Mouse (Mus musculus) forebrain, embryonic 11.5 days (tissue): ENCODE results near the gene Cerk. TPM values are rescaled to one million over a fixed set of nuclear protein-coding genes. Genes with fewer than 3 reads are reported as not detected.
"Not testable (repeated sequence)": the region's sequence is repeated elsewhere in the genome, so short reads cannot be mapped to it uniquely, and the experiment has no call there.

ENCODE experiments used
- ATAC-seq: fragments of 200-750 bp; cut with Nextera tagmentation; replicated peaks from 2 replicates; pipeline ENCODE4 v1.8.0; 2017; ENCODE audit warnings: moderate TSS enrichment; ENCODE audit not compliant: low FRiP score
- DNase-seq: peaks from one replicate; pipeline ENCODE4 v3.0.0-alpha.2; 2017; ENCODE audit warnings: low spot score
- H3K27ac ChIP-seq: fragments of 300-500 bp; sonication (generic); 2 replicates; pipeline ENCODE4 v1.5.1; 2014; ENCODE audit warnings: low read depth, low read length
- H3K27me3 ChIP-seq: fragments of 300-500 bp; sonication (generic); 2 replicates; pipeline ENCODE4 v1.6.1; 2014; ENCODE audit warnings: mild to moderate bottlenecking, low read length, mixed read lengths; ENCODE audit not compliant: control insufficient read depth, insufficient read depth
- H3K36me3 ChIP-seq: fragments of 300-500 bp; sonication (generic); 2 replicates; pipeline ENCODE4 v1.6.1; 2014; ENCODE audit warnings: mild to moderate bottlenecking, low read length, moderate library complexity, mixed read lengths; ENCODE audit not compliant: control insufficient read depth, insufficient read depth
- H3K4me1 ChIP-seq: fragments of 300-500 bp; sonication (generic); replicated peaks from 2 replicates; pipeline ENCODE4 v1.6.1; 2014; ENCODE audit warnings: low read length, mixed read lengths; ENCODE audit not compliant: control insufficient read depth, insufficient read depth
- H3K4me2 ChIP-seq: fragments of 300-500 bp; sonication (generic); 2 replicates; pipeline ENCODE4 v1.6.1; 2014; ENCODE audit warnings: low read depth, mild to moderate bottlenecking, low read length, moderate library complexity, mixed read lengths; ENCODE audit not compliant: severe bottlenecking
- H3K4me3 ChIP-seq: fragments of 300-500 bp; sonication (generic); 2 replicates; pipeline ENCODE4 v1.5.1; 2014; ENCODE audit warnings: low read depth, low read length
- H3K9ac ChIP-seq: fragments of 300-500 bp; sonication (generic); 2 replicates; pipeline ENCODE4 v1.6.1; 2014; ENCODE audit warnings: low read length
- H3K9me3 ChIP-seq: fragments of 300-500 bp; sonication (generic); 2 replicates; pipeline ENCODE4 v1.6.1; 2016; ENCODE audit warnings: low read length, mixed read lengths; ENCODE audit not compliant: control insufficient read depth
- WGBS: fragments of 180-500 bp; shearing (Covaris S2); extraction: QIAGEN DNeasy Blood & Tissue Kit; methylation state at CpG from one replicate; pipeline ENCODE4 v1.1.7; 2014; 5-methylcytosine and 5-hydroxymethylcytosine counted together
- polyA plus RNA-seq: library from polyadenylated mRNA; unstranded; fragments of >200 nt; fragmentation: Nextera tagmentation; extraction: Ambion mirVana; gene quantifications from 2 replicates; pipeline ENCODE4 v1.2.1, GENCODE M21; 2014

Cerk gene
- polyA plus RNA-seq, 1 experiment from 2014 or later = 17.4 TPM

DNA sequence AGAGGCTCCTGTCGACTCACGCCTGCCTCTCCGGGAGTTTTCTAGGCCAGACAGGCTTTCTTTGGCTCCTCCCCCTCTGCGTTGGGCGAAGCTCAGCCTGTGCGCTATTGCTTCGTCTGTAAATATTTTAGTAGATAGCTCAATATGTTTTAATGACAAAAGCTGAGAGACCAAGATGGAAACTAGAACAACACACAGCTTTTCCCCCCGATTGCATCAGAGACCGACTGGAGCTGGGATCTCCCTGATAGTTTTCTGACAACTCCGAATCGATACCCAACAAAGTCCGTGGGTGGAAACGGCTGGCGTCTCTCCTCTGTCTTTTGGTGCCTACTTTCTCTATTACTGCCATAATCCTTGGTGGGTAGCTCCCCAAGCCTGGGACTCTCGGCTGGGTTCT lies 83.6 kb downstream of the Cerk start:
- Histone ChIP-seq H3K4me1 (0 out of 2 replicates have a peak, but pooled peaks cover 2% of the 10 kb centered on the region), H3K4me2 (no peak overlapping the region), H3K27me3 (no peaks in the 10 kb centered on the region), H3K9me3 (no peaks in the 10 kb centered on the region), H3K36me3 (no peaks in the 10 kb centered on the region; the same call in 1 of the 2 replicates), H3K27ac (no peak overlapping the region), H3K9ac (no peak overlapping the region), H3K4me3 (no peak overlapping the region)
- DNase-seq = no peak
- 94% methylated on average over 15 of the region's 15 CpGs for WGBS
- ATAC-seq = no peak

- H3K27ac ChIP-seq = no peak overlapping the region
- no peak for DNase-seq
- H3K4me2 ChIP-seq = no peak overlapping the region
- 87% methylated on average over 9 of the region's 9 CpGs for WGBS
- no peak for ATAC-seq
- no peaks in the 10 kb centered on the region for H3K9me3 ChIP-seq
- no peak overlapping the region for H3K9ac ChIP-seq
- no peaks in the 10 kb centered on the region; the same call in 1 of the 2 replicates for H3K36me3 ChIP-seq
- no peak overlapping the region for H3K4me3 ChIP-seq
- H3K27me3 ChIP-seq = no peaks in the 10 kb centered on the region
- 0 out of 2 replicates have a peak, but pooled peaks cover 1% of the 10 kb centered on the region for H3K4me1 ChIP-seq
These were observed 84.4 kb downstream of the Cerk start for GRCm38 (mm10) chr15:86101585-86101984.

- no peak overlapping the region for H3K4me2 ChIP-seq
- no peak overlapping the region for H3K9ac ChIP-seq
- no peak overlapping the region for H3K4me3 ChIP-seq
- DNase-seq (no peak), ATAC-seq (no peak)
- 30% methylated on average over 2 of the region's 2 CpGs for WGBS
- H3K27ac ChIP-seq = no peak overlapping the region
- H3K27me3 ChIP-seq = no peaks in the 10 kb centered on the region
- H3K9me3 ChIP-seq = no peaks in the 10 kb centered on the region
- H3K36me3 ChIP-seq = no peaks in the 10 kb centered on the region; the same call in 1 of the 2 replicates
- H3K4me1 ChIP-seq = no peaks in the 10 kb centered on the region
These were observed 88.1 kb downstream of the Cerk start for GRCm38 (mm10) chr15:86097871-86098270.

- not testable (repeated sequence) for H3K4me2 ChIP-seq, H3K4me3 ChIP-seq, H3K27ac ChIP-seq, H3K36me3 ChIP-seq, H3K27me3 ChIP-seq, H3K4me1 ChIP-seq, ATAC-seq, H3K9ac ChIP-seq, H3K9me3 ChIP-seq, DNase-seq
- WGBS = 93% methylated on average over 5 of the region's 5 CpGs
These were observed 89.3 kb downstream of the Cerk start for GRCm38 (mm10) chr15:86096604-86097020.

DNA sequence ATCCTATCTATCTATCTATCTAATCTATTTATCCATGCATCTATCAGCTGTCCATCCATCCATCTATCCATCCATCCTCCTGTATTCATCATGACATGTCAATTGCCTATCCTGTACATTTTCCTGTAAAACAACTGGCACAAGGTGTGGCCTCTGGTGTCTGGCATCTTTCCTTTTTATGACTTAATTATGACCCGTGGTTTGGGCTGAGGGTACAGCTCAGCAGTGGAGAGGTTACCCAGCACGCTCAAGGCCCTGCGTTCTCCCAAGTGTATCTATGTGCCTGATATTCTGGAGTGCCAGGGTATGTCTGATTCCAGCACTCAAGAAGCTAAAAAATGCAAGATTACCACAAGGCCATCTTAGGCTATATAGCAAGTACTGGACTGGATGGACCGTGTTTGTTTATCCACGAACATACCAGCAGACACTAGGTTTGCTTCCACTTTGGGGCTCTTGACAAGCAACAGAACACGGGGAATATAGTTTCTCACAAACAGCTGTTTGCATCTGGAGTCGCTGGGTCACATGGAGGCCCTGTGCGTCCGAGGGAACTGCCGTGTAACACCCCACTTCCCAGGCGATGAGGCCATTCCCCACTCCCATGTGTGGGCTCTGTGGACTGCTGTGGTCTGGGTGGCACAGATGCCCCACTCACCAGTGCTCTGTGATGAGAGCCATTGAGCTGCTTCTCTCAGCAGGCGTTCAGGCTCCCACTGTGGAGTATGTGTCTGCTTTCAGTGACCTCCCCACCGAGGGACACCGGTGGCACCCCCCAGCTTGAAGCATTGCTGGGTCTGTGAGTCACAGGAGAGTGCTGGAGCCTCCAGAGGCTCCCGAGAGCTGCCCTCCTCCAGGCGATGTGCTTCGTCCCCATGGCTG lies 90.0 kb downstream of the Cerk start:
- ATAC-seq = no peak
- no peak overlapping the region for H3K4me3 ChIP-seq
- no peak overlapping the region for H3K4me2 ChIP-seq
- no peaks in the 10 kb centered on the region for H3K27me3 ChIP-seq
- 94% methylated on average over 17 of the region's 17 CpGs for WGBS
- no peaks in the 10 kb centered on the region; the same call in 1 of the 2 replicates for H3K36me3 ChIP-seq
- no peaks in the 10 kb centered on the region for H3K9me3 ChIP-seq
- H3K27ac ChIP-seq = no peak overlapping the region
- H3K4me1 ChIP-seq = no peaks in the 10 kb centered on the region
- DNase-seq = no peak
- no peak overlapping the region for H3K9ac ChIP-seq

DNA sequence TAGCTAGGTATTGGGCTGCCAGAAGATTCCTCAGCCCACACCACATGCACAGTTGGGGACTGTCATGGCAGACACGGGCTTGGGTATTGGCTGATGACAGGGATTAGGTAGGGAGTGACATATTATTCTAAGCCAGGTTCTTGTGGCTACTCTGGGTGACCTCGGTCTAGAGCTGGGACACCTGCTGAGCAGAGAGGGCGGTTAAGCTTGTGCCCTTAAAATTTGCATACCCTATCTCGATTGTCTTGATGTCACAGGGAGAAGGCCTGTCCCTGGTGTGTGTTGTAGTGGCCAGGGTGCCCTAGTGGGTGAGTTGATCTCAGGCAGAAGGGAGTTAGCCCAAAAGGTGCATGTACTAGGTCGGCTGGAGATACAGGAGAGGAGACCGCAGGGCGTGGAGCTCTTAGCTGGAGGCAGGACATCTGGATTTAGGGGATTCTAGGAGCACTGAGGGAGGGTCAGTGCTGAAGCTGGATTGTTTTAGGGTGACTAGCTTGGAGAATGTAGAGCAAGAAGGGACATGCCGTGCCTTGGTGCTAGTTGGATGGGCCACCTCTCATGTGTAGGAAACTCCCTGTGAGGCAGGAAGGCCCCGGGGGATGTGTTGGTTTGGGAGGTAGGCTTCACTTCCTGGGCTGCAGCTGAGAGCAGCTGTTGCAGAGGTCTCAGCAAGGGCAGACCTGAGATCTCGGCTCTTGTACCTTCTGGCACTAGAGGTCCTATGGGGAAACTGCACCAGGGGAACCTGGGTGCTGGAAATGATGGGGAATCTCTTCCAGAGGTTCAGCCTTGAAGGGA lies 91.4 kb downstream of the Cerk start:
- WGBS = 82% methylated on average over 10 of the region's 10 CpGs
- DNase-seq (no peak), ATAC-seq (no peak)
- Histone ChIP-seq H3K4me3 (no peak overlapping the region), H3K36me3 (no peaks in the 10 kb centered on the region; the same call in 1 of the 2 replicates), H3K27ac (no peak overlapping the region), H3K9ac (no peak overlapping the region), H3K4me1 (no peaks in the 10 kb centered on the region), H3K9me3 (no peaks in the 10 kb centered on the region), H3K27me3 (no peaks in the 10 kb centered on the region), H3K4me2 (no peak overlapping the region)

GRCm38 (mm10) chr15:86093236-86093635 lies 92.7 kb downstream of the Cerk start:
- H3K27ac ChIP-seq = no peak overlapping the region
- no peaks in the 10 kb centered on the region for H3K9me3 ChIP-seq
- no peaks in the 10 kb centered on the region for H3K27me3 ChIP-seq
- no peak overlapping the region for H3K4me3 ChIP-seq
- WGBS = 94% methylated on average over 1 of the region's 1 CpGs
- no peaks in the 10 kb centered on the region; the same call in 1 of the 2 replicates for H3K36me3 ChIP-seq
- peaks cover 2% of the 10 kb centered on the region; the same call in 1 of the 2 replicates for H3K4me1 ChIP-seq
- no peak for DNase-seq
- no peak overlapping the region for H3K4me2 ChIP-seq
- no peak for ATAC-seq
- no peak overlapping the region for H3K9ac ChIP-seq

- DNase-seq = no peak
- Histone ChIP-seq H3K9ac (no peak overlapping the region), H3K9me3 (no peaks in the 10 kb centered on the region), H3K4me3 (no peak overlapping the region), H3K27me3 (no peaks in the 10 kb centered on the region), H3K27ac (no peak overlapping the region), H3K4me1 (peaks cover 11% of the 10 kb centered on the region), H3K36me3 (no peaks in the 10 kb centered on the region; the same call in 1 of the 2 replicates), H3K4me2 (no peak overlapping the region)
- ATAC-seq = no peak
- WGBS = 94% methylated on average over 12 of the region's 12 CpGs
These were observed 93.8 kb downstream of the Cerk start for GRCm38 (mm10) chr15:86091998-86092670.
